Mouse (Mus musculus) spleen, adult 2 months (tissue): Measurements from ENCODE around the gene Ptges3. TPM values are rescaled to one million over a fixed set of nuclear protein-coding genes. Genes with fewer than 3 reads are reported as not detected.
A peak's percentile ranks its signal among the peaks of the same experiment; 100 is the strongest.

Experiments used
- DNase-seq, 2 experiments: peaks; one replicate each; pipeline versions ENCODE4 v3.0.0 to v3.0.0-alpha.2; 2012 to 2021; ENCODE audit warnings: low spot score in 2 of 2, low read depth in 1 of 2
- H3K27ac ChIP-seq: fragments of 200-500 bp; 2 replicates; pipeline ENCODE4 v1.5.1; 2012; ENCODE audit warnings: low read length, inconsistent platforms; ENCODE audit not compliant: insufficient read depth
- H3K27me3 ChIP-seq: fragments of 200-500 bp; 2 replicates; pipeline ENCODE4 v1.6.1; 2012; ENCODE audit warnings: mild to moderate bottlenecking, moderate library complexity, low read length, inconsistent platforms; ENCODE audit not compliant: control insufficient read depth, insufficient read depth
- H3K36me3 ChIP-seq: fragments of 200-500 bp; 2 replicates; pipeline ENCODE4 v1.6.1; 2012; ENCODE audit warnings: mild to moderate bottlenecking, low read length, inconsistent platforms; ENCODE audit not compliant: control insufficient read depth, insufficient read depth
- H3K4me1 ChIP-seq: fragments of 200-500 bp; 2 replicates; pipeline ENCODE4 v1.6.1; 2011; ENCODE audit warnings: inconsistent platforms; ENCODE audit not compliant: control insufficient read depth, insufficient read depth, insufficient read length
- H3K4me3 ChIP-seq: fragments of 200-500 bp; 2 replicates; pipeline ENCODE4 v1.5.1; 2011; ENCODE audit warnings: mild to moderate bottlenecking, inconsistent platforms; ENCODE audit not compliant: insufficient read depth, insufficient read length; ENCODE audit errors: extremely low read depth
- CTCF ChIP-seq: fragments of 200-500 bp; IDR thresholded peaks from 2 replicates; pipeline ENCODE4 v1.5.1; 2011; ENCODE audit warnings: mild to moderate bottlenecking, inconsistent platforms; ENCODE audit not compliant: insufficient read depth, insufficient read length, insufficient replicate concordance; ENCODE audit errors: extremely low read depth
- POLR2A ChIP-seq: fragments of 200-500 bp; IDR thresholded peaks from 2 replicates; pipeline ENCODE4 v1.6.1; 2011; ENCODE audit warnings: low read depth, low read length, inconsistent platforms
- WGBS: fragments of 180-500 bp; shearing (Covaris S2); methylation state at CpG from one replicate; pipeline ENCODE4 v1.1.7; 2018; 5-methylcytosine and 5-hydroxymethylcytosine counted together
- polyA plus RNA-seq: library from polyadenylated mRNA; depleted of rRNA; stranded (reverse); fragments of >200 nt; gene quantifications from 2 replicates; pipeline ENCODE4 v1.2.3, GENCODE M21; 2012

Ptges3 gene
- polyA plus RNA-seq, 1 experiment = 20.2 TPM

DNA sequence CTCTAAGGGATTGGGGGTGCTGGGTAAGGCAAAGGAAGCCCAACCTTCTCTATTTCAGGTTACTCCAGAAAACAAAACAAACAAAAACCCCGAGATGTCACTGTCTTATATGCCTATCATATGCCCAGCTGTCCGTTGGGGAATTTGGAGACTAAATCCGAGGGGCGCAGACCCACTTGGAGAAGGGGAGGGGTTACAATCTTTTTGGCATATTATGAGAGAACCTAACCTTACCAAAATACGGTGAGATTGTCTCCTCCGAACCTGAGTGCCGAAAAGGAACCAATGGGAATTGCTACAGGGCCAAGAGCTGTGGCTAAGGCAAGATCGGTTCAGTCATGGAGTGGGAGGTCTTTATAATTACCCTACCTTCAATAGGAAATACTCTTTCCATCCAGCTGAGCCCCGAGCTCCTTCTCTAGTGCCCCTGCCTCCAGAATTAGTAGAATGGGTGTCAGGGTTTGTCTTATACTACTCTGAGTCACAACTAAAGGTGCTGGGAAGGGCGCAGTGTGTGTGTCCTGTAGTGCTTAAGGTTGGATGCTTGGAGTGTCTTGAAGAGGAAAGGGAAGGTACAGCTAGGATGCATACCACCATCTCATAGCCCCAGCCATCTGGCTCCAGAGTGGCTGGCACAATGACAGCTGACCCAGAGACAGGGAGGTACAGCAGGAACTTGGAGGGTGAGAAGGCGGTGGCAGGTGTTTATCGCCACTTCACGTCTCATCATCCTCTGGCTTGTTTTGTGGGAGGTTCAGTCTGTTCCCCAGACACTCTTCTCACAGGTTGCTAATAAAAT is 34.9 kb downstream of the Ptges3 start:
- WGBS = 12% methylated on average over 13 of the region's 13 CpGs

GRCm38 (mm10) chr10:128094340-128094968 is 35.7 kb downstream of the Ptges3 start:
- Histone ChIP-seq H3K4me1 (peaks cover 10% of the 10 kb centered on the region), H3K27ac (peak overlapping the region; percentile 97), H3K4me3 (peak overlapping the region; percentile 97), H3K27me3 (no peaks in the 10 kb centered on the region), H3K36me3 (peaks cover 6% of the 10 kb centered on the region)
- no peak for TF ChIP-seq POLR2A
- no peak for TF ChIP-seq CTCF
- 8% methylated on average over 19 of the region's 19 CpGs for WGBS
- DNase-seq = peak; percentile 79 to 93

More for the DNA sequence above, 34.9 kb downstream of the Ptges3 start:
- Histone ChIP-seq H3K4me3 (peak overlapping the region; percentile 97), H3K4me1 (peaks cover 10% of the 10 kb centered on the region), H3K27me3 (no peaks in the 10 kb centered on the region), H3K36me3 (peaks cover 11% of the 10 kb centered on the region), H3K27ac (peak overlapping the region; percentile 97)
- TF ChIP-seq CTCF (no peak), POLR2A (no peak)
- DNase-seq = no peak

DNA sequence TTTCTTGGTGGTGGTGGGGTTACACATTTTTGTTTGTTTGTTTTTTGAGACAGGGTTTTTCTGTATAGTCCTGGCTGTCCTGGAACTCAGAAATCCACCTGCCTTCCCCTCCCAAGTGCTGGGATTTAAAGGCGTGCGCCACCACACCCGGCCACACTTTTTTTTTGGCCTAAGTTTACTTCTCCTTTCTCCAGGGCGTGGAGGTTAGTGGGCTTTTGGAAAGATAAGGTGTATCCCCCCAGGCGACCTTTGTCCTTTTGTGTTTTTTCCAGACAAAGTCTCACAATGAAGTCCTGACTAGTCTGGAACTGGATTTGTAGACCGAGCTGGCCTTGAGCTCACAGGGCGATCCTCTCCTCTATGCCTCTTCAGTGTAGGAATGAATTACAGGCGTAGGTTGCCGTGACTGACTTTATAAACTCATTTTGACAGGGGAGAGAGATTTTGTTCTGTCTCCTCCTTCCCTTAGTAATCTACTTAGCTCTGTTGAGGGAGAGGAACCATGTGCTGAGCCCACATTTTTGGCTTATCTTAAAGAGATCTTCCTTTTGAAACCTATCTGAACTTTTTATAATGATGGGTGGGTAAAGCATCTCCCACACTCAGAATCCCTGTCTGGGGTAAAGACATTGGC is 36.4 kb downstream of the Ptges3 start:
- Histone ChIP-seq H3K27ac (peak overlapping the region; percentile 32; the same call in 1 of the 2 replicates), H3K4me3 (no peak overlapping the region; the same call in 1 of the 2 replicates), H3K36me3 (peaks cover 1% of the 10 kb centered on the region; the same call in 1 of the 2 replicates), H3K27me3 (no peaks in the 10 kb centered on the region), H3K4me1 (peaks cover 10% of the 10 kb centered on the region)
- no peak for DNase-seq
- 35% methylated on average over 9 of the region's 9 CpGs for WGBS
- TF ChIP-seq CTCF (no peak), POLR2A (no peak)

- peaks cover 10% of the 10 kb centered on the region for H3K4me1 ChIP-seq
Observed at GRCm38 (mm10) chr10:128096313-128096692, 37.5 kb downstream of the Ptges3 start.

DNA sequence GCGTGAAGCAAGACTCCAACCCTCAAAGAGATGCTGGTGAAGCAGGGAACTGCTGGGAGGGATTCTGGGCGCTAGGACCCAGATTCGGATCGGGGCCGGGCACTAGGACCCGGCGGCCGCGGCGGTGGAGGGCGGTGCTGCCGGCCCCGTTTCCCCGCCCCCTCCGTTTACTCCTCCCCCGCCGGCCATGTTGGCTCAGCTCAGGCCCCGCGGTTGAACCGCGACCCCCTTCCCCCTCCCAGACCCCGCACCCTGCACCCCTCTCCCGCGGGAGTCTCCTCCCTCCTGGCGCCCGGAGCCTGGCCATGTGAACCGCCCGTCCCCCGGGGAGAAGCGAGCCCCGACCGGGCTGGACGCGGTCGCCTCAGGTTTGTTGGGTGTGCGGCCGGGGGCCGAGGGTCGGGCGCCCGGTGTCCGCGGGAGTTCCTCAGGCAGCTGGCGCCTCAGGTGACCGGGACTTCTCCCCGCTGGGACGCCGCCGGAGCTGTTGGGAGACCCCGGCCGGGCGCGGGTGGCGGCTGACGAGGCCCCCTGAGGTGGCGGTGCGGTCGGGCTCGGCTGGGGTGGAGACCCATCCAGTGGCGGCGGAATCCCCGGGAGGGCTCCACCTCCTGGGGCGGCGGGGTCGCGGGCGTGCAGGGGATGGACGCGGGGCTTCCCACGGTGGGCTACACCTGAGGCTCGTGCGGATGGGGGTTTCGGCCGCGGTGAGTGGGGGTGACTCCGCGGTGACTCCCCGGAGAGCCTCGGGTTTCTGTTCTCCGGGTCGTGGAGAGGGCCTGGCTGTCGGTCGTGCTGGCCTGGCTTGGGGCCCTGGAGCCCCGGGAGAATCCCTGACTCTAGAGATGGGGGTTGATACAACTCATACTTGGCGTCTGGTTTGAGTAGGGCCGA is 38.2 kb downstream of the Ptges3 start:
- Histone ChIP-seq H3K27ac (peak overlapping the region; percentile 51), H3K27me3 (no peaks in the 10 kb centered on the region), H3K4me3 (peak overlapping the region; percentile 95), H3K4me1 (peaks cover 10% of the 10 kb centered on the region), H3K36me3 (peaks cover 1% of the 10 kb centered on the region; the same call in 1 of the 2 replicates)
- under 1% methylated on average over 84 of the region's 86 CpGs for WGBS
- DNase-seq = peak in 1 of 2 experiments; percentile 77
- no peak for TF ChIP-seq CTCF
- no peak for TF ChIP-seq POLR2A

More at GRCm38 (mm10) chr10:128096313-128096692, 37.5 kb downstream of the Ptges3 start:
- H3K27me3 ChIP-seq = no peaks in the 10 kb centered on the region
- TF ChIP-seq CTCF (no peak), POLR2A (no peak)
- H3K4me3 ChIP-seq = peak overlapping the region; percentile 25
- DNase-seq = no peak
- H3K27ac ChIP-seq = peak overlapping the region; percentile 42; the same call in 1 of the 2 replicates
- peaks cover 1% of the 10 kb centered on the region; the same call in 1 of the 2 replicates for H3K36me3 ChIP-seq
- 21% methylated on average over 4 of the region's 4 CpGs for WGBS

DNA sequence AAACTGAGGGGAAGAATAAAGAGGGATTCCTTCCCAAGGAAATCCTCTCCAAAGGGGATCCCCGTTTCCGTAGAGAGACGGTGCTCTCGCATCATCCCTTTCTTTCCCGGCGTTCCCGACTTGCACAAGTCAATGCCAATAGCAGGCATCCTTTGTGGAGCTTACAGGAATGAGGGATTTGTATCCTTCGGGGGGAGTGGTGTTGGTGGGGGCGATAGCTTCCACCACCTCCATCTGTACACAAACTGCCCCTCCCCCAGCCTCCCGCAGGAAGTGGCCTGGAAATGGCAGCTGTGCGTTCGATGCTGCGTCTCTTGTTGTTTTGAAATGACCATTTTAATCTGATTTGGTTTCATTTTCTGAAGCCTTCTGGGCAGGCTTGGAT is 38.8 kb downstream of the Ptges3 start:
- TF ChIP-seq CTCF (no peak), POLR2A (no peak)
- DNase-seq = peak in 1 of 2 experiments; percentile 42
- peak overlapping the region; percentile 51 for H3K27ac ChIP-seq
- H3K4me3 ChIP-seq = peak overlapping the region; percentile 95
- H3K27me3 ChIP-seq = no peaks in the 10 kb centered on the region
- peaks cover 1% of the 10 kb centered on the region; the same call in 1 of the 2 replicates for H3K36me3 ChIP-seq
- peaks cover 10% of the 10 kb centered on the region for H3K4me1 ChIP-seq
- under 1% methylated on average over 13 of the region's 13 CpGs for WGBS
